Mouse (Mus musculus): ENCODE measurements around the gene Ivns1abp.

GRCm38 (mm10) chr1:151297025-151297424 lies 47.3 kb upstream of the Ivns1abp start:
- TF ChIP-seq CTCF (IDR thresholded peaks at IDR 0.05; ENCODE audit: low read depth, low read length) (no peak), POLR2A (IDR thresholded peaks at IDR 0.05; ENCODE audit: borderline replicate concordance, low read depth, low read length) (no peak)
